Mouse (Mus musculus): ENCODE results near the gene Leng1.

The Leng1 gene

GRCm38 (mm10) chr7:3629543-3630477, 35.8 kb downstream of the Leng1 start, which contains the start of the genes Tfpt and Prpf31:
Gene Tfpt, minus strand, starts transcription at chr7:3629929.
Gene Prpf31, plus strand, starts transcription at chr7:3629985.
- peak; percentile 85 for DNase-seq (ENCODE audit: low spot score)

GRCm38 (mm10) chr7:3629030-3629429, 36.6 kb downstream of the Leng1 start:
- DNase-seq (ENCODE audit: low spot score), result no peak

- peak; percentile 75 for DNase-seq (ENCODE audit: low spot score)
These were observed 48.2 kb downstream of the Leng1 start, which contains the start of gene Ndufa3 for GRCm38 (mm10) chr7:3617242-3617995. Gene Ndufa3, plus strand, starts transcription at chr7:3617373.

GRCm38 (mm10) chr7:3616389-3617241, 49.0 kb downstream of the Leng1 start:
- DNase-seq (ENCODE audit: low spot score), result no peak

- DNase-seq (ENCODE audit: low spot score), result no peak
These were observed 49.6 kb downstream of the Leng1 start, which contains the start of gene Oscar for GRCm38 (mm10) chr7:3616057-3616388. Gene Oscar, minus strand, starts transcription at chr7:3616157.

- no peak for DNase-seq (ENCODE audit: low spot score)
These were observed 51.6 kb downstream of the Leng1 start for GRCm38 (mm10) chr7:3614021-3614420.

GRCm38 (mm10) chr7:3611006-3611405, 54.6 kb downstream of the Leng1 start:
- DNase-seq (ENCODE audit: low spot score), result no peak

- DNase-seq (ENCODE audit: low spot score), result no peak
These were observed 55.2 kb downstream of the Leng1 start for GRCm38 (mm10) chr7:3610437-3610836.
